In genomic region chr11:62602619-62603311, GRCm38 (mm10) we compare ENCODE assay signal across 8 mouse cellular contexts. TPM values are rescaled to one million over a fixed set of nuclear protein-coding genes. Genes with fewer than 3 reads are reported as not detected.
DNase-seq lines count a peak whose midpoint lies in the region; ATAC-seq and TF ChIP-seq lines count a peak whose summit lies in the region.

No protein-coding gene starts in this region.

- H3K4me3 ChIP-seq in embryonic facial prominence, embryonic 13.5 days, result peak overlapping the region; percentile 83
- H3K4me3 ChIP-seq in heart, adult 2 months, result peak overlapping the region; percentile 94
- peak overlapping the region; percentile 90 for H3K4me3 ChIP-seq in limb, embryonic 13.5 days
- peak overlapping the region; percentile 74 for H3K4me3 ChIP-seq in midbrain, embryonic 16.5 days (ENCODE audit: low read depth, low read length)

- peak; percentile 94 for ATAC-seq in embryonic facial prominence, embryonic 13.5 days (ENCODE audit: insufficient number of reproducible peaks, insufficient read depth, low FRiP score, low TSS enrichment, low read depth)
- peak; percentile 93 for ATAC-seq in limb, embryonic 13.5 days (ENCODE audit: low FRiP score, low read depth)
- peak; percentile 93 for ATAC-seq in midbrain, embryonic 16.5 days

- peaks cover 42% of the 10 kb centered on the region for H3K36me3 ChIP-seq in embryonic facial prominence, embryonic 13.5 days
- H3K36me3 ChIP-seq in heart, adult 2 months (ENCODE audit: control insufficient read depth, insufficient read depth, low read length), result peaks cover 13% of the 10 kb centered on the region
- H3K36me3 ChIP-seq in limb, embryonic 13.5 days, result peaks cover 39% of the 10 kb centered on the region
- peaks cover 18% of the 10 kb centered on the region for H3K36me3 ChIP-seq in midbrain, embryonic 16.5 days (ENCODE audit: control insufficient read depth, insufficient read depth, low read length)

- peak; percentile 93 for TF ChIP-seq EP300 in heart, adult 2 months (IDR thresholded peaks at IDR 0.05; ENCODE audit: insufficient read depth, low read depth, low read length)

- TF ChIP-seq POLR2A in heart, adult 2 months (IDR thresholded peaks at IDR 0.05; ENCODE audit: insufficient read depth, low read depth, low read length), result peak; percentile 100

- intact Hi-C loops in heart, adult 2 months (cut with DNase I), result loop anchor here (2.0 to 10.0 kb wide), 2 partner anchors 52 to 272 kb away; partner anchors contain the start of genes Tvp23b and Ubb

- peak; percentile 99 for DNase-seq in 3134 (ENCODE audit: extremely low read depth, insufficient read length, low spot score)
- peak; percentile 97 to 98 for DNase-seq in adrenal gland, postnatal 36 days
- DNase-seq in heart, adult 2 months, result peak; percentile 98
- peak; percentile 96 for DNase-seq in kidney, adult 8-10 months
- peak; percentile 95 to 97 for DNase-seq in spleen, postnatal 10 days (ENCODE audit: low spot score in 2 of 2)

- H3K9me3 ChIP-seq in embryonic facial prominence, embryonic 13.5 days, result no peaks in the 10 kb centered on the region
- no peaks in the 10 kb centered on the region for H3K9me3 ChIP-seq in limb, embryonic 13.5 days
- H3K9me3 ChIP-seq in midbrain, embryonic 16.5 days (replicated peaks; ENCODE audit: control insufficient read depth, low read length, poor library complexity, severe bottlenecking), result no peaks in the 10 kb centered on the region

- peak; percentile 28; the same call in 1 of the 2 replicates for TF ChIP-seq CTCF in heart, adult 2 months (IDR thresholded peaks at IDR 0.05)

- no peaks in the 10 kb centered on the region; the same call in 1 of the 2 replicates for H3K79me2 ChIP-seq in heart, adult 2 months (replicated peaks; ENCODE audit: control insufficient read depth, insufficient read depth, low read length)

- WGBS in embryonic facial prominence, embryonic 13.5 days, result under 1% methylated on average over 58 of the region's 58 CpGs
- under 1% methylated on average over 58 of the region's 58 CpGs for WGBS in heart, adult 2 months
- under 1% methylated on average over 58 of the region's 58 CpGs for WGBS in limb, embryonic 13.5 days
- under 1% methylated on average over 58 of the region's 58 CpGs for WGBS in midbrain, embryonic 16.5 days

- no peaks in the 10 kb centered on the region for H3K27me3 ChIP-seq in embryonic facial prominence, embryonic 13.5 days
- H3K27me3 ChIP-seq in heart, adult 2 months (ENCODE audit: control insufficient read depth, insufficient read depth, low read length), result no peaks in the 10 kb centered on the region
- no peaks in the 10 kb centered on the region for H3K27me3 ChIP-seq in limb, embryonic 13.5 days
- no peaks in the 10 kb centered on the region for H3K27me3 ChIP-seq in midbrain, embryonic 16.5 days (ENCODE audit: control insufficient read depth, insufficient read depth, low read depth, low read length)

- peak overlapping the region; percentile 96 for H3K27ac ChIP-seq in embryonic facial prominence, embryonic 13.5 days
- H3K27ac ChIP-seq in heart, adult 2 months, result peak overlapping the region; percentile 93
- peak overlapping the region; percentile 94 for H3K27ac ChIP-seq in limb, embryonic 13.5 days
- peak overlapping the region; percentile 96 for H3K27ac ChIP-seq in midbrain, embryonic 16.5 days (ENCODE audit: low read length)

- peaks cover 38% of the 10 kb centered on the region for H3K4me1 ChIP-seq in embryonic facial prominence, embryonic 13.5 days
- peaks cover 3% of the 10 kb centered on the region for H3K4me1 ChIP-seq in heart, adult 2 months (ENCODE audit: control insufficient read depth, insufficient read depth, low read length)
- H3K4me1 ChIP-seq in limb, embryonic 13.5 days, result peaks cover 31% of the 10 kb centered on the region
- peaks cover 37% of the 10 kb centered on the region for H3K4me1 ChIP-seq in midbrain, embryonic 16.5 days (ENCODE audit: control insufficient read depth, insufficient read depth, low read length)

- H3K9ac ChIP-seq in embryonic facial prominence, embryonic 13.5 days, result peak overlapping the region; percentile 98
- H3K9ac ChIP-seq in heart, adult 2 months (ENCODE audit: low read depth, low read length), result peak overlapping the region; percentile 83
- peak overlapping the region; percentile 99 for H3K9ac ChIP-seq in limb, embryonic 13.5 days
- peak overlapping the region; percentile 96 for H3K9ac ChIP-seq in midbrain, embryonic 16.5 days (ENCODE audit: low read depth, low read length)

- peak overlapping the region; percentile 67 for H3K4me2 ChIP-seq in embryonic facial prominence, embryonic 13.5 days
- peak overlapping the region; percentile 84 for H3K4me2 ChIP-seq in limb, embryonic 13.5 days (replicated peaks)
- H3K4me2 ChIP-seq in midbrain, embryonic 16.5 days (ENCODE audit: low read length), result peak overlapping the region; percentile 75

RNA-seq across cellular contexts. Expression of gene Trpv2, which starts 28.5 kb away (rescaled TPM):
- total RNA-seq in adrenal gland, postnatal 36 days (2021), result 1 to 10 TPM; 2.0 to 3.7 TPM
- 3.0 and 3.5 TPM in 2 replicates for polyA plus RNA-seq in embryonic facial prominence, embryonic 13.5 days (2015; fragmentation: Nextera tagmentation; extraction: Ambion mirVana)
- total RNA-seq in heart, adult 2 months (2021), result 1 to 10 TPM; 2.6 to 3.5 TPM
- 4.6 and 5.6 TPM in 2 replicates for polyA plus RNA-seq in heart, adult 2 months (2012; rRNA removed)
- 1.4 and 2.4 TPM in 2 replicates for polyA plus RNA-seq in limb, embryonic 13.5 days (2015; fragmentation: Nextera tagmentation; extraction: Ambion mirVana)
- polyA plus RNA-seq in midbrain, embryonic 16.5 days (2015; fragmentation: Nextera tagmentation; extraction: Ambion mirVana), result 43.5 and 43.7 TPM in 2 replicates

RNA-seq across cellular contexts. Expression of gene Lrrc75a, which starts 45.6 kb away (rescaled TPM):
- total RNA-seq in adrenal gland, postnatal 36 days (2021), result 10 to 100 TPM; 28.0 to 31.8 TPM
- 14.0 and 18.4 TPM in 2 replicates for polyA plus RNA-seq in embryonic facial prominence, embryonic 13.5 days (2015; fragmentation: Nextera tagmentation; extraction: Ambion mirVana)
- 1 to 10 TPM; 3.3 to 4.2 TPM for total RNA-seq in heart, adult 2 months (2021)
- polyA plus RNA-seq in heart, adult 2 months (2012; rRNA removed), result 6.2 and 9.6 TPM in 2 replicates
- 14.9 and 15.5 TPM in 2 replicates for polyA plus RNA-seq in limb, embryonic 13.5 days (2015; fragmentation: Nextera tagmentation; extraction: Ambion mirVana)
- 10.0 and 10.2 TPM in 2 replicates for polyA plus RNA-seq in midbrain, embryonic 16.5 days (2015; fragmentation: Nextera tagmentation; extraction: Ambion mirVana)

RNA-seq across cellular contexts. Expression of gene Mmgt2, which starts 45.7 kb away (rescaled TPM):
- 10 to 100 TPM; 38.0 to 42.6 TPM for total RNA-seq in adrenal gland, postnatal 36 days (2021)
- 60.4 and 64.0 TPM in 2 replicates for polyA plus RNA-seq in embryonic facial prominence, embryonic 13.5 days (2015; fragmentation: Nextera tagmentation; extraction: Ambion mirVana)
- 1 to 10 TPM; 5.8 to 8.6 TPM for total RNA-seq in heart, adult 2 months (2021)
- 8.7 and 8.9 TPM in 2 replicates for polyA plus RNA-seq in heart, adult 2 months (2012; rRNA removed)
- 68.2 and 69.4 TPM in 2 replicates for polyA plus RNA-seq in limb, embryonic 13.5 days (2015; fragmentation: Nextera tagmentation; extraction: Ambion mirVana)
- 20.4 and 20.6 TPM in 2 replicates for polyA plus RNA-seq in midbrain, embryonic 16.5 days (2015; fragmentation: Nextera tagmentation; extraction: Ambion mirVana)

RNA-seq across cellular contexts. Expression of gene Ubb, which starts 51.8 kb away (rescaled TPM):
- total RNA-seq in adrenal gland, postnatal 36 days (2021), result 1,000 to 10,000 TPM; 1,237 to 1,515 TPM
- 3,261 and 3,547 TPM in 2 replicates for polyA plus RNA-seq in embryonic facial prominence, embryonic 13.5 days (2015; fragmentation: Nextera tagmentation; extraction: Ambion mirVana)
- 100 to 1,000 TPM; 626 to 699 TPM for total RNA-seq in heart, adult 2 months (2021)
- 1,026 and 1,119 TPM in 2 replicates for polyA plus RNA-seq in heart, adult 2 months (2012; rRNA removed)
- 3,843 and 3,876 TPM in 2 replicates for polyA plus RNA-seq in limb, embryonic 13.5 days (2015; fragmentation: Nextera tagmentation; extraction: Ambion mirVana)
- polyA plus RNA-seq in midbrain, embryonic 16.5 days (2015; fragmentation: Nextera tagmentation; extraction: Ambion mirVana), result 4,809 and 4,815 TPM in 2 replicates

Comparison
In these comparisons a context has a peak if more than half of its experiments do, and no peak if none do; other contexts are left out.
1. Peak in every context shown above with its lines: DNase-seq, ATAC-seq, H3K4me3 ChIP-seq and H3K27ac ChIP-seq.